Mouse (Mus musculus): ENCODE measurements around the gene Cbx4. TPM values are rescaled to one million over a fixed set of nuclear protein-coding genes. Genes with fewer than 3 reads are reported as not detected.

Gene Cbx4
- polyA plus RNA-seq, 1 experiment from 2014 or later = 16.3 TPM

DNA sequence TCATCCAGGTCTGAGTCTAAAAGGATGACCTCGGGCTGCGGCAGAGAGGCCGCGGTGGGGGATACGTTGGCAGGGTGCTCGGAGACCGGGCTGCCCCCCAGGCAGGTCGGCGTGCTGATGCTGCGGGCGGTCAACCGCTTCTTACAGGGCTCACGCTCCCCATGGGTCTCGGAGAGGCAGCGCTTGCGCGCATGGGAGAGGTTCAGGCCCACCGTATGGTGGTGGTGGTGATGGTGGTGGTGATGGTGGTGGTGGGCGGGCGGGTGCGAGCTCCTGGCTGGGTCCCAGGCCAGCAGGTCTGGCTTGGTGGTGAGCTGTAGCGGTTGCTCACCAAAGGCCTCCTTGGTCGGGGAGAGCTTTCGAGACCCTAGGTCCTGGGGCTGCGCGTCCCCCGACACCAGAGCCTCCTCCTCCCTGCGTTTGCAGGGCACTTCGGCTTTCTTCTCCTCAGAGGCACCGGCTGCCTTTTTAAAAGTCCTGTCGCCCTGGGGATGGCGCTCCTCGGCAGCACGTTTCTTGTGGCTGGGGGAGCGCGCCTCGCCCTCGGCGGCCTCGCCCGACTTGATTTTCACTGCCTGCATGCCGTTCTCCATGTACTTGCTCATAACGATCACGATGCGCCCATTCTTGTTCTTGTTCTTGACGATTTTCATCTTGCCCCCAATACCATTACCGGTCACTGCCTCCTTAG is 4.7 kb downstream of the Cbx4 start:
- peak overlapping the region; percentile 22 for H3K4me3 ChIP-seq (replicated peaks)
- peak overlapping the region; percentile 42 for H3K9ac ChIP-seq (replicated peaks)
- peak overlapping the region; percentile 44 for H3K4me2 ChIP-seq (replicated peaks)
- H3K27ac ChIP-seq = no peak overlapping the region
- peaks cover 72% of the 10 kb centered on the region for H3K4me1 ChIP-seq (replicated peaks)
- H3K9me3 ChIP-seq = no peaks in the 10 kb centered on the region; the same call in 1 of the 2 replicates
- no peak for ATAC-seq
- peaks cover 40% of the 10 kb centered on the region for H3K27me3 ChIP-seq
- 15% methylated on average over 47 of the region's 47 CpGs for WGBS
- H3K36me3 ChIP-seq = peaks cover 22% of the 10 kb centered on the region

DNA sequence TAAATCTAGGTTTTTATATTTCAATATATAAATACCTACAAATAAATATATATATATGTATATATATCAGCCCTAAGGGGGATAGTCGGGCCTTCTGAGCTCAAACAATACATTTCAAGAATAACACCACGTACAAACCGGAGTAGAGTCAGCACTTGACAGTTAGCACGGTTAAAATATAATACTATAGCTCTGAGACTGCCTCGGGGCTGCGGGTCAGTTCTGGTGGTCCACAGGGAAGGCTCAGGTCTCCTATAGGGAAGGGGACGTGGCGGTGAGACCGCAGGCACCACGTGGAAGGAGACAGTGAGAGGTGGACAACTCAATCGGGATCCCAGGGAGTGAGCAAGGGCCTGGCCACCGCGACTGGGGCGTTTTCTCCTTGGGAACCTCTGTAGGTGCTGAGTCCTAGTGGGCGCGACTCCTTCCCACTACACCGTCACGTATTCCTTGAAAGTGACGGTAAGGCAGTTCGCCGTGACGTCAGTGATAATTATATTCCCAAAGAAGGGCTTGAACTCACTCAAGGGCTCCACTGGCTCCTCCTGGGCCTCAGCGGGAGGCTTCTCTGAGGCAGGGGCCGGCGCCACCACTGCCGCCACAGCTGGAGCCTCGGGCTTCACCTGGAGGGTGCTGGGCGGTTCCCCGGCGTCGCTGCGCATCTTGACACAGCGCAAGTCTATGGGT is 5.4 kb downstream of the Cbx4 start:
- H3K4me2 ChIP-seq (replicated peaks) = peak overlapping the region; percentile 44
- H3K4me1 ChIP-seq (replicated peaks) = peaks cover 71% of the 10 kb centered on the region
- H3K27me3 ChIP-seq = peaks cover 40% of the 10 kb centered on the region
- no peaks in the 10 kb centered on the region; the same call in 1 of the 2 replicates for H3K9me3 ChIP-seq
- ATAC-seq = no peak
- peak overlapping the region; percentile 22 for H3K4me3 ChIP-seq (replicated peaks)
- WGBS = 23% methylated on average over 33 of the region's 33 CpGs
- H3K36me3 ChIP-seq = peaks cover 22% of the 10 kb centered on the region
- H3K27ac ChIP-seq = no peak overlapping the region
- peak overlapping the region; percentile 42 for H3K9ac ChIP-seq (replicated peaks)

DNA sequence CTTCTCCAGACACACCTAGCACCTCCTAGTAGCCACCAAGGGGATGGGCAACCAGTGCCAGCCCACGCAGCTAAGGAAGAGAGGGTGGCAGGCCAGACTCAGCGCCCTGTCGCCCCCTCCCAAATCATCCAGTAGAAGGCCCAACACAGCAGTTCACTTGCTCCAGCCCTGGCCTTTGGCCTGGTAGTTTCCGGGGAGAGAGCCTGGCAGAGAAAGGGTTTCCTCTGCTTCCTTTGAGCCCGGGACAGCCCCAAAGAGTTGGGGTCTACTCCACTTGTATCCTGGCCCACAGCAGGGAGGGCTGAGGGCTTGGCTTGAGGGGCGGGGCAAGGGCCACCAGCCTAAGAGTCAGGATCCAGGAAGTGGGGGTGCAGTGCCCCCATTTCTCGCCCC is 6.6 kb downstream of the Cbx4 start:
- peak; percentile 5; the same call in 1 of the 2 replicates for ATAC-seq

DNA sequence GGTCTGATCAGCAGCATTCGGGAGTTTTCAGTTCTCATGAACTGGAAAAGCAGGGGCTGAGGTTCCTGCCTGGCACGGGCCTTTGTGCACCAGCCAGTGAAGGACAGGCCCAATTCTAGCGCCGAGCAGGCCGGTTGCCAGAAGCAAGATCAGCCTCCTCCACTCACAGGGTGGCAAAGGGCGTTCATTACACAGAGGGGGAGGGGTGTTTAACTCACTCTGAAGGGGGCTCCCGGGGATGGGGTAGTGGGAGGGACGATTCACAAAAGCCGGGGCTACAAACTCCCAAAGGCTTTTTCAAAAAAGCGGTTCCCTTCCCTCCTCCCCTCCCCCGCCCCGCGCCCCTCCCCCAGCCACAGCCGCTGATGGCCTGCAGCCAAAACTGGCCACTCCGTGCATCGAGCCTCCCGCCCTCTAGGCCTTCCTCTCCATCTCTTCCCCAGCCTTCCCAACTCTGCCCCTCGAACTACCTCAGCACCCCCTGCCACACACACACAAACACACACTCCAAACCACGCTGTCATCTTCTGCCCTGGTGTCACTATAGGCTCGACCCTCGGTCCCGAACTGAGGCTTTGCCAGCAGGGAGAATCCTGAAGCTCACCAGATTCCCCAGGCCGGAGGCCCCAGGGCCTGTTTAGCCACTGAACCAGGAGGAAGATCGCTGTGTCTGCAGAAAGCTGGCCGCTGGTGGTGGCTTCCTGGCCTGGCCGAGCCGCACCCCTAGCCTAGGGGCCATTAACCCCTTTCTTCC is 7.2 kb downstream of the Cbx4 start:
- Histone ChIP-seq H3K4me1 (replicated peaks) (peaks cover 68% of the 10 kb centered on the region), H3K4me3 (replicated peaks) (peak overlapping the region; percentile 11; the same call in 1 of the 2 replicates), H3K27me3 (peaks cover 40% of the 10 kb centered on the region), H3K4me2 (replicated peaks) (peak overlapping the region; percentile 45), H3K27ac (peak overlapping the region; percentile 85), H3K9ac (replicated peaks) (peak overlapping the region; percentile 59), H3K36me3 (peaks cover 22% of the 10 kb centered on the region), H3K9me3 (no peaks in the 10 kb centered on the region; the same call in 1 of the 2 replicates)
- peak; percentile 81 for ATAC-seq
- WGBS = 2% methylated on average over 27 of the region's 27 CpGs

More for the DNA sequence above, 6.6 kb downstream of the Cbx4 start:
- peak overlapping the region; percentile 45 for H3K4me2 ChIP-seq (replicated peaks)
- H3K4me3 ChIP-seq (replicated peaks) = peak overlapping the region; percentile 11; the same call in 1 of the 2 replicates
- peak overlapping the region; percentile 59 for H3K9ac ChIP-seq (replicated peaks)
- H3K36me3 ChIP-seq = peaks cover 22% of the 10 kb centered on the region
- peaks cover 68% of the 10 kb centered on the region for H3K4me1 ChIP-seq (replicated peaks)
- 25% methylated on average over 7 of the region's 7 CpGs for WGBS
- no peaks in the 10 kb centered on the region; the same call in 1 of the 2 replicates for H3K9me3 ChIP-seq
- H3K27me3 ChIP-seq = peaks cover 40% of the 10 kb centered on the region
- H3K27ac ChIP-seq = peak overlapping the region; percentile 85

DNA sequence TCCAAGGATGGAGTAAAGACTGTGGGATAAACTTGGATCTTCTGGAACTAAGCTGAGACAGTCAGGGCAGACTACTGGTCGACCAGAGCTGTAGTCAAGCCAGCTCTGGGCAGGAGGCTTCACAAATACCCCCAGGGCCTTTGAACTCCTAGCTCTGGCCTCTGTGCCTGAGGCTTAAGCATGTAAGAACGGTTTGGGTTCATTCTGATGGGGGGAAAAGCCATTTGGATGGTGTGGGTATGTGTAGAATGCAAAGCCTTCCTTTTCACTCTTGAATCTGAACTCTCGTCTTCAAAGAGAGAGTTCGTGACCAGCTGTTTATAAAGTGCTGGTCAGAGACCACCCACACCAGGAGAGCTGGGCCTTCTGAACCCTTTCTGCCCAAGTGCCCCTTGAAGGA is 8.3 kb downstream of the Cbx4 start:
- WGBS = 76% methylated on average over 4 of the region's 4 CpGs
- peaks cover 22% of the 10 kb centered on the region for H3K36me3 ChIP-seq
- H3K27ac ChIP-seq = peak overlapping the region; percentile 85; the same call in 1 of the 2 replicates
- ATAC-seq = no peak
- no peak overlapping the region for H3K9ac ChIP-seq (replicated peaks)
- peaks cover 59% of the 10 kb centered on the region for H3K4me1 ChIP-seq (replicated peaks)
- H3K27me3 ChIP-seq = peaks cover 34% of the 10 kb centered on the region
- no peak overlapping the region for H3K4me3 ChIP-seq (replicated peaks)
- no peak overlapping the region for H3K4me2 ChIP-seq (replicated peaks)
- H3K9me3 ChIP-seq = no peaks in the 10 kb centered on the region; the same call in 1 of the 2 replicates

DNA sequence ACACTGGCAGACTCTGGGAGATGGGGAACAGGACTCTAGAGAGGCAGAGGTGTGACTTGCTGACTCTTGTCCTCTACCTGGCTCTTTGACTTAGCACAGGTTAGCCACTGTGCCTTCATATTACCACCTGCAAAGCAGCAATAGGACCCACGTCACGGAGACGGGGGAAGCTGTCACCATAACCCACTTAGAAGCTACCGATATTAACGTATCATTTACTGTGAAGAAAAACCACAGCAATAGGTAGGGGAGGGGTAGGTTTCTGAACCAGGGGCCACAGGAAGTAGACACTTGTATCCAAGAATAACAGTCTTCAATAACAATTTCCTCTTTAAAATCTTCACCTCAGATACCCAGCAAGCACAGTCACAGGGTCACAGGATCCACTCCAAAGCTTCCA is 10.2 kb downstream of the Cbx4 start:
- WGBS = 93% methylated on average over 5 of the region's 5 CpGs
- peaks cover 39% of the 10 kb centered on the region for H3K4me1 ChIP-seq (replicated peaks)

DNA sequence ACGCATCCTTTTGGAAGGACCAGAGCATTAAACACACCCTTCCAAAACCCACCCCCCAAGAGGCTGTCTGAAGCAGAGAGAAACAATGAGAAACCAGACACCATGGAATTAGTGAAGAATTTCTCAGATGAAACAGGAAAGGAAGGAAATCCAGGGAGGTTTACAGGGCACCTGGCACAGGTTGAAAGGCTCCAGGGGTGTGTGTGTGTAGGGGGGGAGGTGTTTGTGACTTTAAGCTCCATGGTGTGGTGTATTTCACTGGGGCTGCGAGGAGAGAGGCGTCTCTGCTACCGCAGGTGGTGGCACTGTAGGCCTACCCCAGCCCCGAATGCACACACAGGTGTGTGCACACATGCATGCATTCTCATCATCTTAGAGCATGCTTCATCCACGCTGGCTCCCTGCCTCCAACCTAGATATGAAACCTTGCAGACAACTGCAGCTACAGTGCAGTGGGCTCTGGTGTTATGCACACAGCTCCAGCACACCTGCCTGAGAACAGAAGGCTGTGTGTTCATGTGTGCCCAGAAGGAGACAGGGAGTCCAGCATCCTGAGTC is 12.1 kb downstream of the Cbx4 start:
- Histone ChIP-seq H3K4me3 (replicated peaks) (no peak overlapping the region), H3K27me3 (0 out of 2 replicates have a peak, but pooled peaks cover 3% of the 10 kb centered on the region), H3K4me1 (replicated peaks) (peaks cover 23% of the 10 kb centered on the region), H3K9me3 (peaks cover 4% of the 10 kb centered on the region), H3K27ac (no peak overlapping the region), H3K36me3 (no peaks in the 10 kb centered on the region), H3K9ac (replicated peaks) (no peak overlapping the region), H3K4me2 (replicated peaks) (no peak overlapping the region)
- WGBS = 71% methylated on average over 6 of the region's 6 CpGs
- no peak for ATAC-seq

More for the DNA sequence above, 10.2 kb downstream of the Cbx4 start:
- Histone ChIP-seq H3K27ac (no peak overlapping the region), H3K9ac (replicated peaks) (no peak overlapping the region), H3K27me3 (peaks cover 18% of the 10 kb centered on the region), H3K36me3 (peaks cover 4% of the 10 kb centered on the region), H3K4me2 (replicated peaks) (no peak overlapping the region), H3K4me3 (replicated peaks) (no peak overlapping the region), H3K9me3 (no peaks in the 10 kb centered on the region; the same call in 1 of the 2 replicates)
- ATAC-seq = no peak

DNA sequence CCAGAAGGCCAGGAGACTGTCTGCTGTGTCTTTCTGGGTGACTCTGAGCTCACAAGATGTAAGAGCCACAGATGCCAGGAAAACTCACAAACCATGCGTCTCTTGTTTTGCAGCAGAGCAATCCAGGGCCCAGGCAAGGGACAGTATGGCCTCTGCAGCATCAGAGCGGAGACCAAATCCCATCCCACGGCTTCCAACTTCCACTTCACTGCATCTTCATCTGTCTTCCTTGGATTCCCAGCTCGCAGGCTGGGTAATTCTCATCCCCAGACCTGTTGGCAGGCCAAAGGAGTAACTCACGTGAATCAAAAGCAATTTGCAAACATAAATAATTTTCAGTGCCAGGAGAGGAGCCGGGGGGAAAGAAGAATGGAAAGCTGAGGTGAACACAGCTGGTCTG is 13.0 kb downstream of the Cbx4 start:
- Histone ChIP-seq H3K36me3 (no peaks in the 10 kb centered on the region), H3K27me3 (0 out of 2 replicates have a peak, but pooled peaks cover 3% of the 10 kb centered on the region), H3K9me3 (peaks cover 4% of the 10 kb centered on the region), H3K4me3 (replicated peaks) (no peak overlapping the region), H3K4me1 (replicated peaks) (peaks cover 13% of the 10 kb centered on the region), H3K27ac (no peak overlapping the region), H3K9ac (replicated peaks) (no peak overlapping the region), H3K4me2 (replicated peaks) (no peak overlapping the region)
- ATAC-seq = no peak
- WGBS = 73% methylated on average over 6 of the region's 6 CpGs

DNA sequence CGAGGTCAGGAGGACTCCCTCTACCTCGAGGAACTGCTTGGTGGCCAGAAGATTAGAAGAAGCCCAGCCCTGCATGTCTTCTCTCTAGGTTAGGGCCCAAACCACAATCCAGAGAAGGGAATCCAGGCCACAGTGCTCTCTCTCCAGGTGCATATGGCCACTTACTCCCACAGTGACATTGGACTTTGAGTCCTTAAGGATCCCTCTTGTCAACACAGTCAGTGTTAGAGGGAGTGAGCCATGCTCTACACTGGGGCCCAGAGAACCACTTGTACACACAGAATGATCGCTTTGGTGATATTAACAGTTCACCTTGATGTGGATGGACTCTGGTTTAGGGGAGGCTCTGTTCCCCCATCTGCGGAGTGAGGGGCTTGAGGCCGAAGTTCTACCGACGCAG is 13.8 kb downstream of the Cbx4 start:
- H3K9ac ChIP-seq (replicated peaks) = no peak overlapping the region
- 0 out of 2 replicates have a peak, but pooled peaks cover 9% of the 10 kb centered on the region for H3K4me1 ChIP-seq (replicated peaks)
- 0 out of 2 replicates have a peak, but pooled peaks cover 3% of the 10 kb centered on the region for H3K27me3 ChIP-seq
- no peaks in the 10 kb centered on the region for H3K36me3 ChIP-seq
- WGBS = 85% methylated on average over 7 of the region's 7 CpGs
- peaks cover 4% of the 10 kb centered on the region; the same call in 1 of the 2 replicates for H3K9me3 ChIP-seq
- H3K4me3 ChIP-seq (replicated peaks) = no peak overlapping the region
- no peak for ATAC-seq
- no peak overlapping the region for H3K27ac ChIP-seq
- H3K4me2 ChIP-seq (replicated peaks) = no peak overlapping the region

DNA sequence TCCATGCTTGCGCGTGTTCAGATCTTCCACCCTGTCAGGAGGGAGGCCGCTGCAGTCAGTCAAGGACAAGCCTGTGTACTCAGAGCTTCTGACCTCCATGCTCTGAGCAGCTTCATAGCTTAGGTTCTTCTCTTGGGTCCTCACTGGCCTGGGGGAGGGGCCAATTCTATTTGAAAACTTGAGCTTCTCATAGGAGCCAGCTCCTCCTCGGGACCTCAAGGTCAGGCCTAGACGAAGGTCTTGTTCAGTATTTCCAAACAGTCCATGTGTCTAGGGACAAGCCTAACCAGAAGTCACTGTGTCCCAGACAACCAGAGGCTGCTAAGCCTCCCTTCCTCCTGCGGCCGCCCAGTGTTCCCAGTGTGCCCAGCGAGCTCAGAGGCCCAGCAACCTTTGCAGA is 19.2 kb downstream of the Cbx4 start:
- Histone ChIP-seq H3K9ac (replicated peaks) (no peak overlapping the region), H3K9me3 (peaks cover 4% of the 10 kb centered on the region; the same call in 1 of the 2 replicates), H3K27me3 (peaks cover 20% of the 10 kb centered on the region), H3K4me1 (replicated peaks) (no peaks in the 10 kb centered on the region), H3K4me2 (replicated peaks) (no peak overlapping the region), H3K27ac (no peak overlapping the region), H3K4me3 (replicated peaks) (no peak overlapping the region), H3K36me3 (no peaks in the 10 kb centered on the region)
- WGBS = 78% methylated on average over 8 of the region's 8 CpGs
- no peak for ATAC-seq

DNA sequence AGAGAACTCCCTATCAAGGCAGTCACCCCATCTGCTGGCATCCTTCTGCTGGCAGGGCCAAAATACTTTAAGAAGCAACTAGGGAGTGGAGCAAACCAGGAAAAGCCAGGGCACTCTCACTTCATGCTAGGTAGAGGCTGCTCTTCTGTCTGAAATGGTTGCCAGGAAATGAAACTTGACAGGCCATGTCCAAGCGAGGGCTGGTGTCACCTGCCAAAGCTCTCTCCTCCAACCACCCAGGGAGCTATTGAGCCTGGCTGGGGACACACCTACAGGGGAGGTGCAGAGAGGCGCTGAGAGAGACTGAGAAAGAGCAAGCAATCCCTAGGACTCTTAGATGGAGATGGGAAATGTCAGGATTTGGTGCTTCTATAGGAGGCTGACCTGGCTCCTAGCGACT is 26.8 kb downstream of the Cbx4 start:
- ATAC-seq = no peak
- H3K9ac ChIP-seq (replicated peaks) = 0 out of 2 replicates have a peak overlapping the region, but pooled peaks have one; percentile 14
- H3K9me3 ChIP-seq = no peaks in the 10 kb centered on the region
- WGBS = 13% methylated on average over 3 of the region's 3 CpGs
- no peak overlapping the region for H3K4me3 ChIP-seq (replicated peaks)
- H3K27me3 ChIP-seq = peaks cover 77% of the 10 kb centered on the region
- H3K4me1 ChIP-seq (replicated peaks) = peaks cover 45% of the 10 kb centered on the region
- H3K4me2 ChIP-seq (replicated peaks) = 0 out of 2 replicates have a peak overlapping the region, but pooled peaks have one; percentile 92
- no peak overlapping the region for H3K27ac ChIP-seq
- H3K36me3 ChIP-seq = no peaks in the 10 kb centered on the region
